Mouse (Mus musculus): ENCODE results near the gene Rbfox3.

The Rbfox3 gene

DNA sequence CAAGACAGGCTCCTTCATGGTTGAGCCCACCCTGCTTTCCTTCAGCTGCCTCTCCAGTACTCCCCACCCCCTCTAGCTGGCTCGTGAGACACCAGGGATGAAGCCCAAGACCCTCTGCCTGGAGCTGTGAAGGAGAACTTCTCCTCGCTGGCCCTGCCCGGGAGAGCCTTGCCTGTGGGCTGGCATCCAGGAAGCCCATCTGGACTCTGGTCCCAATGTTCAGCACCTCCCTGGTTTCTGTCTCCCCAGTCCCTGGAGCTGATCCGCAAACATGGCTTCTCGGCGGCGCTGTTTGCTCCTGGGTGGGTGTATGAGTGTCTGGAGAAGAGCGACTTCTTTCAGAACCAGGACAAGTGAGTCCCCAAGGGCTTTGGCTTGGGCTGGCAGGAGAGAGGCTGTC, 427.2 kb downstream of the Rbfox3 start:
- DNase-seq (ENCODE audit: low read depth, low spot score) = no peak

DNA sequence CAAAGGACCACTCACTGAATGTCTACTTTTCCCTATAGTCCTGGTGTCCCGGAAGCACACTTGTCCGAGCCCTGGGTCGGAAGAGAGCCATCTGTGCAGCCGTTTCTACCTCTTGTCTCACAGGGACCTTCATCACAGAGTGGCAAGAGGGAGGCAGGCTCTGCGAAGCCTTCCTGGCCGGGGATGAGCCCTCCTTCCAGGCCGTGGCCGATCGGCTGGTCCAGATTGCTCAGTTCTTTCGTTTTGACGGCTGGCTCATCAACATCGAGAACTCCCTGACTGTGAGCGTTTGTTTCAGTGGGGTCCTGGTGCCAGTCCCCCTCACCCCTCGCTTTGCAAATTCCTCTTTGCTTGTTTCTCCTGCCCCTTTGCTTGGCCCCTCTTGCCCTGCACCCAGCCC, 429.6 kb downstream of the Rbfox3 start:
- DNase-seq (ENCODE audit: low read depth, low spot score) = no peak

- no peak for DNase-seq (ENCODE audit: low read depth, low spot score)
Observed at GRCm38 (mm10) chr11:118481231-118481630, 430.2 kb downstream of the Rbfox3 start.

DNA sequence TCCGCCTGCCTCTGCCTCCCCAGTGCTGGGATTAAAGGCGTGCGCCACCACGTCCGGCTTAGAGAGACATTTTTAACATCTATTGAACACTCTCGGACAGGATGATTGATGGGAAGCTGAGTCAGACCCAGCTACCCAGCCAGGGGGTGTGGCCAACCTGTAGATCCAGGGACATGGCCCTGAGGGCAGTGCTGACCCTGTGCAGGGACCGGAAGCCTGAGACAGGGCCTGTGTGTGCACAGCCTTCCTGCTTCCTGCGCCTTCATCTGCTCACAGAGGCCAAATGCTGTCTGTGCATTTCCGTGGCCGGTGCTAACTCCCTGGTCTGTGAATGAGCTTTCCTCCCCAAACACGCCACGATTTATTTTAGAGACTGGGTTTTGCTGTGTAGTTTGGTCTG, 431.6 kb downstream of the Rbfox3 start:
- no peak for DNase-seq (ENCODE audit: low read depth, low spot score)

- peak; percentile 96 for DNase-seq (ENCODE audit: low read depth, low spot score)
Observed at GRCm38 (mm10) chr11:118476396-118477373, 434.7 kb downstream of the Rbfox3 start, which contains the start of gene Engase. Gene Engase, plus strand, starts transcription at chr11:118476829.

- no peak for DNase-seq (ENCODE audit: low read depth, low spot score)
Observed at GRCm38 (mm10) chr11:118475496-118476083, 435.8 kb downstream of the Rbfox3 start.

GRCm38 (mm10) chr11:118473842-118474500, 437.4 kb downstream of the Rbfox3 start:
- peak; percentile 44 for DNase-seq (ENCODE audit: low read depth, low spot score)

DNA sequence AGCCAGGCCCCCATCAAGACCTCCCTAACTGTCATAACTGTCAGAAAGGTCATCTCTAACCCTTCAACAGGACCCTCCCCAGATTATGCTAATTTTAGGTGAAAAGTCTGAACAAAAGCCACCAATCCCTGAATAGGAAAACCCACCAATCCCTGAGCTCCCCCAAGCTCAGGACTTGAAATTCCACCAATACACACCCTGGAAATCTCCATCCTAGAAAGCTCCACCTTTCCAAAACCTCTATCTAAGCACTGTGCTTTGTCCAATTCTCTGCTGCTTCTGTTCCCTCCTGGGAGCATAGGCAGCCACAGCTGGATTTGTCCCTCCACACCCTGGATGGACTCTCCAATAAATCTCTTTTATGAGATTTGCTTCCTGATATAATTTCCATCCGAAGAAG, 438.2 kb downstream of the Rbfox3 start:
- DNase-seq (ENCODE audit: low read depth, low spot score) = peak; percentile 65

DNA sequence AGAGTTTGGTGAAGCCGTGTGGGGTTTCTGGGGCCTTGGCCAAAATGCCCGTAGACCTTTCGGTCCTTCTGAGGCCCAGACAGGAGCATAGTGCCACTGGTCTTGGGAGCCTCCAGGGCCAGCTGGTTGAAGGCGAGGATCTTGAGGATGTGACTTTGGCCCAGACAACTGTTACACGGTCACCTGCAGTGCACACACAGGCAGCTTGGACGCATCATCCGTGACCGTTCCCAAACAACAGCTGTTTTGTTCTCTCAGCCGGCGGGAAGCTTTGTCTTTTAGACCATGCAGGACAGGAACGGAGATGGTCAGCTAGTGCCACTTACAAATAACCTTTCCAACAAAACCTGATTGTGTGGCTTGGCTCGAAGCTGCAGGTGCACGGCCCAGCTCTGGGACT, 439.7 kb downstream of the Rbfox3 start:
- DNase-seq (ENCODE audit: low read depth, low spot score) = no peak

DNA sequence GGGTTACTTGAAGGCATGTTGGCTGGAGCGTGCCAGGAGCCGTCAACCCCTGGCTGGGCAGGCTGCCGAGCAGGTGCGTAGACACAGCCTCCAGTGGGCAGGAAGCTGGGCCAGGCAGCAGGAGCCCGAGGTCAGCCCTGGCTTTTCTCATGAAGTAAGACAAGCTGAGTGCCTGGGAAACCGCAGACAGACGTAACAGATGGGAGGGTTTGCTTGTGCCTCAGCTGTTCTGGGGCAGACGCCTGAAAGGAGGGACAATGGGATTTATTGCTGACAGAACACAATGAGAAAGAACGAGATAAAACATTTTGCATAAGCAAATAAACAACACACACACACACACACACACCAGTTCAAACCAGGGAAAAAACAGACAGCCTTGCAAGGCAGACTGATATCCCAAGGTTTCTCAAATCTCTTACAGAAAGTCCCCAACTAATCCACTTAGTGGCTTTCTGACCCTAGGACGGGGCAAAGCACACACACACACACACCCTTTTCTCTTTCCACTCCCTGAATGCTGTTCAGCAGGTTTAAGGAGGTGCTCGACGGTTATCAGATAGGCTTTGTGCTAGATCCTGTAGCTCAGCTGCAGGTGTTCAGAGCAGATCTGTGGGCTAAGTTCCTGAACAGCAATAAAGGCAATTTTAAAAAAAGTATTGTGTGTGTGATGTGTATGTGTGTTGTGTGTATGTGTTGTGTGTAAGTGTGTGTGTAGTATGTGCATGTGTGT, 441.0 kb downstream of the Rbfox3 start:
- DNase-seq (ENCODE audit: low read depth, low spot score) = no peak

- DNase-seq (ENCODE audit: low read depth, low spot score) = no peak
Observed at GRCm38 (mm10) chr11:118469509-118470160, 441.8 kb downstream of the Rbfox3 start.

DNA sequence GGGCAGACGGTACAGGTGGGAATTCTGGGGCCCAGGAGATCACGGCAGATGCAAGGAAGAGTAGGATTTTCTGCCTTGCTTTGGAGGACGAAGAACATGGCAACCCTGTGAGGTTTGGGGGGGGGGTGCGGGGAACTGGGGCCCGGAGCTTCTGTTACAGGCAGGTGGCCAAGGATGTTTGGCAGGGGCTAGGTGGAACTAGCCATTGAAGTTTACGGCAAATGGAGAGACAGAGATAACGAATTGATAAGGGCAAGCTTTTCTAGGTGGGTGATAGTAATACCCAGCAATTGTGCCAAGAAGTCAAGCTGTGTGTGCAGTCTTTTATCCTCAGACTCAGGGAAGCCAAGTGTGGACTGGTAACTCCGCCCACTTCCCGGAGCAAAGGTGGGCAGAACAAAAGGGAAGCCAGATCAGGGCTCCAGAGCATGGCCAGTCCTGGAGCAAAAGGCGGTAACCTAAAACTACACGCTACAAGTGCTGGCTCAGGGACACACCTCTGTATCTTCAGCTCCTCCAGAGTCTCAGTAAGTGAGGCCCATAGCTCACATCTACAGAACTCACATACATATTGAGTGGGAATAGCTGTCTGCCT, 443.9 kb downstream of the Rbfox3 start:
- peak; percentile 63 for DNase-seq (ENCODE audit: low read depth, low spot score)

- peak; percentile 79 for DNase-seq (ENCODE audit: low read depth, low spot score)
Observed at GRCm38 (mm10) chr11:118460280-118460679, 451.1 kb downstream of the Rbfox3 start.

DNA sequence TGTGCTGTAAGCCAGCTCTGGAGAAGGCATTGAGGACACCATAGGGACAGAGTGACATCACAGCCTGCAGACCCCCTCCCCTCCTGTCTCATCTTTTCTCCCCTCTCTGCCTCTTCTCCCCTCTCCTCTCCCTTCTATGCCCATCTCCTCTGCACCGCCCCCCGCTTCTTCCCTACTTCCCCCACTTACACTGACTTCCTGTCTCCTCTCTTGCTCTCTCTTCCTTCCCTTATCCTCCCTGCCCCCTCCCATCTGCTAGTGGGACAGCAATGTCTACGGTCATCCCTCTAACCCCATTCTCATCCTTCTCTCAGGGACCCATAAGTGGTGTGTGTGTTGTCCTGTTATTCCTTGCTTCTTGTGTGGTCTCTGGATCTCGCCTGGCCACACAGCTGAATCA, 451.9 kb downstream of the Rbfox3 start:
- DNase-seq (ENCODE audit: low read depth, low spot score) = no peak

DNA sequence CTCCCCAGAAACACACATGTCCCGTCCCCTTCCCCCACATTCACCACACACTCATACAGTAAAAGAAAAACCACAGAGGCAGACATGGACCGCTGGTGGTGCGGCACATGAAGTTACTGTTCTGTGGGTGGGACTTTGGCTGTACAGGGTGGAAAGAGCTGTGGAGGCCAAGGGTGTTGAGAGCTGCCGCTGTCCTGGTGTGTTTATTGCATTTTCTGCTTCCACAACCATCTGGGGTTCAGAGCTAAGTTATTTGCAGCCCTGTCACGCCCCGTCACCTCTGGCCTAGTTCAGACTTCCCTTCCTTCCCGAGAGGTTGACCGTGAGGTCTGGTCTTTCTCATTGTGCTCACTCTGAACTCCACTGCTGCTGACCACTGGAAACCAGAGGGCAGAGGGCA, 452.3 kb downstream of the Rbfox3 start:
- no peak for DNase-seq (ENCODE audit: low read depth, low spot score)

- no peak for DNase-seq (ENCODE audit: low read depth, low spot score)
Observed at GRCm38 (mm10) chr11:118456937-118457336, 454.5 kb downstream of the Rbfox3 start.

GRCm38 (mm10) chr11:118455788-118456187, 455.6 kb downstream of the Rbfox3 start:
- DNase-seq (ENCODE audit: low read depth, low spot score) = no peak

DNA sequence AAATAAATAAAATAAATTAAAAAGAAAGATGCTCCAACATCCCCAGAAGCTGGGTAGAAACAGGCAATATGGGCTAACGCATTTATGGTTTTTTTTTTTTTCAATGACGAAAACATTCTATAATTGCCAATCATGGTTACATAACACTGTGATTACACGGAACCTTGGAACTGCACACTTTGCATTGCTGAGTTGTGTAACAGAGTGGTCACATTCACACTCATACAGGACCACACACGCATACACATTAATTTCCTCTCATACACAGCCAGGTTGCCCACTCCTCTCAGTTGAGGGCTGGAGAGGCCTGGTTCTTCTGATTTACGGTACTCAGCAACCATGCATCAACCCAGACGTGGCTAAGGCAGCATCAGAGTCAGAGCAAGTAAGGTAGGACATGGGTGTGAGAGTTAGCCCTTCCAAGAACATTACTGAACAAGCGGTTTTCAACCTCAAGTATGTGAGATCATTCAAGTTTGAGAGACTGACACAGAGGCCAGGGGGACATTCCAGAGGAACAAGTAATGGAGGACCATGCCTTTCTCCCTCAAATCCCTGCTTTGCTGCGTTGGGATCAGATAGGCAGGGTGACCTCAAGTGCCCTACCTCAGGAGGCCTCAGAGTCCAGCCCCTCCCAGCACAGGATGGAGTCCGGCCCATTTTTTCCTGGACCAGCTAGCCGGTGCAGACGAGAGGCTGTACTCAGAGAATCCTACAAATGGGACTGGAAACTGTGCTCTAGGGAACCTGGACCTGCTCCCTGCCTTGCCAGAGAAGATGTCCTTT, 457.3 kb downstream of the Rbfox3 start:
- DNase-seq (ENCODE audit: low read depth, low spot score) = no peak

DNA sequence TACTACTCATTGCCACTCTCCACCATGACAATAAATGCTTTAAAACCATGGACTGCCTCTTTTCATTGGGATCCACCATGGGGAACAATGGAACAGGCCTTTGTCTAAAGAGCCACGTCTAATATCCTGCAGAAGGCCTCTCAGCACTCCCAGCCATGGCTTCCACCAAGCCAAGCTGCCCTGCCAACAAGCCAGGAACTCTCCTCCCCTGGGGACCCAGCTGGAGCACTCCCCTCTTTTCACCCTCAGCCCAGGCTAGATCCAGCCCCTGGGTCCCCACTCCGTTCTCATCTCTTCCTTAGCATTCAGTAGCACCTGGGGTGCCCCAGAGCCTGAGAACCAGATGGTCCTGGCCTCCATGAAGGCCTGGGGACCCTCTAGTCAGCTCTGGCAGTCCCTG, 458.4 kb downstream of the Rbfox3 start:
- DNase-seq (ENCODE audit: low read depth, low spot score) = no peak

DNA sequence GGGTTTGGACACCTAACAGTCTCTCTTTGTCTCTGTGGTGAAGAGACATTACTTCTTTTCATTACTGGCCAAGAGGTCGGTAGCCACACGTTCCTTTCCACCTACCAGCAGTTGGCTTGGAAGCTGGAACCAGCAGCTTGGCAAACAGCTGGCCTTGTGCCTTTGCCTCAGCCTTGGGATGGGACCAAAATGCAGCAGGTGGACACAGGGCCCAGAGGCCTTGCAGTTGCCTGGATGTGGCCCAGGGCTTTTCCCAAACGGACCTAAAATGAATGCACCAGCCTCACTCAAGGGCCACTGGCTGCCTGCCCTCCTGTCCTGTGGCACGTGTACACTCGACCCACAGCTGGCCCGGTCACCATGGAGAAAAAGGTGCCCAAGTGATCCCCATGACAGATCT, 460.2 kb downstream of the Rbfox3 start:
- DNase-seq (ENCODE audit: low read depth, low spot score) = no peak
